Mouse (Mus musculus) stomach, embryonic 16.5 days (tissue): ENCODE results near the gene Ddx23. TPM values are rescaled to one million over a fixed set of nuclear protein-coding genes. Genes with fewer than 3 reads are reported as not detected.

ENCODE experiments used
- ATAC-seq: fragments of 200-750 bp; cut with Nextera tagmentation; 2 replicates; pipeline ENCODE4 v1.8.0; 2017; ENCODE audit warnings: moderate number of reproducible peaks, moderate TSS enrichment; ENCODE audit not compliant: insufficient read depth, low FRiP score
- H3K27ac ChIP-seq: fragments of 300-500 bp; sonication (generic); 2 replicates; pipeline ENCODE4 v1.5.1; 2014; ENCODE audit warnings: low read length
- H3K27me3 ChIP-seq: fragments of 300-500 bp; sonication (generic); 2 replicates; pipeline ENCODE4 v1.6.1; 2014; ENCODE audit warnings: low read length, control low read depth, mixed read lengths; ENCODE audit not compliant: control insufficient read depth, insufficient read depth
- H3K36me3 ChIP-seq: fragments of 300-500 bp; sonication (generic); 2 replicates; pipeline ENCODE4 v1.6.1; 2014; ENCODE audit warnings: low read length; ENCODE audit not compliant: control insufficient read depth, insufficient read depth
- H3K4me1 ChIP-seq: fragments of 300-500 bp; sonication (generic); 2 replicates; pipeline ENCODE4 v1.6.1; 2014; ENCODE audit warnings: low read length, control low read depth, mixed read lengths; ENCODE audit not compliant: control insufficient read depth, insufficient read depth
- H3K4me2 ChIP-seq: fragments of 300-500 bp; sonication (generic); 2 replicates; pipeline ENCODE4 v1.6.1; 2014; ENCODE audit warnings: low read depth, low read length, mixed read lengths
- H3K4me3 ChIP-seq: fragments of 300-500 bp; sonication (generic); replicated peaks from 2 replicates; pipeline ENCODE4 v1.5.1; 2014; ENCODE audit warnings: mild to moderate bottlenecking, low read length
- H3K9ac ChIP-seq: fragments of 300-500 bp; sonication (generic); 2 replicates; pipeline ENCODE4 v1.6.1; 2014; ENCODE audit warnings: low read length
- H3K9me3 ChIP-seq: fragments of 300-500 bp; sonication (generic); replicated peaks from 2 replicates; pipeline ENCODE4 v1.6.1; 2016; ENCODE audit warnings: low read length, control low read depth; ENCODE audit not compliant: control insufficient read depth
- WGBS: fragments of 180-500 bp; shearing (Covaris S2); extraction: QIAGEN DNeasy Blood & Tissue Kit; methylation state at CpG from one replicate; pipeline ENCODE4 v1.1.7; 2014; 5-methylcytosine and 5-hydroxymethylcytosine counted together
- polyA plus RNA-seq: library from polyadenylated mRNA; unstranded; fragments of >200 nt; fragmentation: Nextera tagmentation; extraction: Ambion mirVana; gene quantifications from 2 replicates; pipeline ENCODE4 v1.2.1, GENCODE M21; 2015

The Ddx23 gene
- polyA plus RNA-seq, 1 experiment from 2014 or later, result 18.6 TPM

GRCm38 (mm10) chr15:98656982-98657751, 5.5 kb downstream of the Ddx23 start:
- Histone ChIP-seq H3K27me3 (no peaks in the 10 kb centered on the region), H3K9me3 (no peaks in the 10 kb centered on the region), H3K36me3 (peaks cover 44% of the 10 kb centered on the region), H3K4me1 (no peaks in the 10 kb centered on the region), H3K9ac (no peak overlapping the region), H3K27ac (no peak overlapping the region), H3K4me3 (no peak overlapping the region), H3K4me2 (no peak overlapping the region)
- no peak for ATAC-seq
- WGBS, result 82% methylated on average over 15 of the region's 15 CpGs

- 93% methylated on average over 8 of the region's 8 CpGs for WGBS
- Histone ChIP-seq H3K27me3 (no peaks in the 10 kb centered on the region), H3K36me3 (peaks cover 68% of the 10 kb centered on the region), H3K4me3 (no peak overlapping the region), H3K27ac (no peak overlapping the region), H3K4me2 (no peak overlapping the region), H3K9ac (no peak overlapping the region), H3K4me1 (no peaks in the 10 kb centered on the region), H3K9me3 (no peaks in the 10 kb centered on the region)
- no peak for ATAC-seq
Measured at GRCm38 (mm10) chr15:98652174-98652573, 10.5 kb downstream of the Ddx23 start.

DNA sequence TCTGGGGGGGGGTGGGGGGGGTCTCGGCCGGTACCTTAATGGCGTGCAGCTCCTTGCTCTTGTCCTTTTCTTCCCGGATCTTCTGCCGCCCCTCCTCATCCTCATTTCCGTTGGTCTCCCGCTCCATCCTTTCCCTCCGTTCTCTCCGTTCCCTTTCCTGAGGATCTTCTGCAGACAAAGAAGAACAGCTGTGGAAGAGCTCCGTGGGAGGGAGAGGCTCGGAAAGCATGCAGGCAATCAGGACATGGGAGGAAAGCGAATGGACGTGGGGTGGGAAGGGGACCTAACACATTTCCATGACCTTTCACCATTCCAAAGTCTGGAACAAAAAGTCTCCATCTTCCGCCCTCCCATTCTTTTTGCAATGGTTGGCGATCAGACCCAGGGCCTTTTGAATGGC, 11.3 kb downstream of the Ddx23 start:
- H3K27ac ChIP-seq, result no peak overlapping the region
- no peaks in the 10 kb centered on the region for H3K9me3 ChIP-seq
- H3K4me2 ChIP-seq, result no peak overlapping the region
- no peak overlapping the region for H3K4me3 ChIP-seq
- H3K27me3 ChIP-seq, result no peaks in the 10 kb centered on the region
- ATAC-seq, result no peak
- WGBS, result 91% methylated on average over 15 of the region's 15 CpGs
- H3K36me3 ChIP-seq, result peaks cover 61% of the 10 kb centered on the region
- H3K4me1 ChIP-seq, result no peaks in the 10 kb centered on the region
- no peak overlapping the region for H3K9ac ChIP-seq

DNA sequence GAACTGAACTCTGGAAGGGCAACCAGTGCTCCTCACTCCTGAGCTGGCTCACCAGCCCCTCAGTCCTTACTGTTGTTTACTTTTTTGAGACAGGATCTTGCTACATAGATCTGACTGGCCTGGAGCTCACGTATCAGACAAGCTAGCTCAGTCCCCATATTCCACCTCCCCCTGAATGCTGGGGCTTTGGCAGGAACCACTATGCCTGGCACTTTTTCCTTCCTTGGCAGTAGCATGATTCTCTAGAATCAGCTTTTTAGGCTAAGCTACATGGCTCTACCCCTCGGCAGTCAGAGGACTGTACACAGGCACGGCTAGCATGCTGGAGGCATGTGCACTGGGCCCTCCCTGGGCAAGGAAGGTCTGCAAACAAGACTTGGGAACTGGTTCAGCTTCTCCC, 14.6 kb downstream of the Ddx23 start:
- Histone ChIP-seq H3K4me3 (no peak overlapping the region), H3K27me3 (no peaks in the 10 kb centered on the region), H3K9me3 (no peaks in the 10 kb centered on the region), H3K27ac (no peak overlapping the region), H3K36me3 (peaks cover 55% of the 10 kb centered on the region), H3K4me2 (no peak overlapping the region), H3K4me1 (no peaks in the 10 kb centered on the region), H3K9ac (no peak overlapping the region)
- no peak for ATAC-seq
- WGBS, result 93% methylated on average over 3 of the region's 3 CpGs

DNA sequence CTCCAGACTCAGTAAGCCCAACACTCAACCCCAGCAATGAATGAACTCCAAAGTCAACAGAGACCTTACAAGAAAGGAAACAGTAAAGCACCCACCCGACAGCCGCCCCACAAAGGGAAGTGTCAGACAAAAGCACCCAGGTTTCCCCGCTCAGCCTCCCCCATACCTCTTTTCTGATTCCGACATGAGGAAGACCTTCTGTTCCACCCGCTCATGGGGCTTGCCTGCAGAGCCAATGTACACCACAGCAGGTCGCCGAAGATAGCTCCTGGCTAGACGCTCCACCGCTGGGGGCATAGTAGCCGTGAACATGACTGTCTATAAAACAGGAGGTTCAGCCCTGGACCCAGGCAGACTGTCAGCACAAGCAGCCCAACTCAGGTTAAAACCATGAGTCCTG, 15.4 kb downstream of the Ddx23 start:
- Histone ChIP-seq H3K9me3 (no peaks in the 10 kb centered on the region), H3K36me3 (peaks cover 47% of the 10 kb centered on the region), H3K4me3 (no peak overlapping the region), H3K9ac (no peak overlapping the region), H3K27me3 (no peaks in the 10 kb centered on the region), H3K4me2 (no peak overlapping the region), H3K4me1 (no peaks in the 10 kb centered on the region), H3K27ac (no peak overlapping the region)
- no peak for ATAC-seq
- WGBS, result 84% methylated on average over 10 of the region's 10 CpGs

GRCm38 (mm10) chr15:98646737-98647136, 16.0 kb downstream of the Ddx23 start:
- Histone ChIP-seq H3K4me1 (no peaks in the 10 kb centered on the region), H3K9me3 (no peaks in the 10 kb centered on the region), H3K27me3 (no peaks in the 10 kb centered on the region), H3K9ac (no peak overlapping the region), H3K36me3 (peaks cover 42% of the 10 kb centered on the region), H3K4me3 (no peak overlapping the region), H3K4me2 (no peak overlapping the region), H3K27ac (no peak overlapping the region)
- ATAC-seq, result peak; percentile 21; the same call in 1 of the 2 replicates
- 73% methylated on average over 8 of the region's 8 CpGs for WGBS

DNA sequence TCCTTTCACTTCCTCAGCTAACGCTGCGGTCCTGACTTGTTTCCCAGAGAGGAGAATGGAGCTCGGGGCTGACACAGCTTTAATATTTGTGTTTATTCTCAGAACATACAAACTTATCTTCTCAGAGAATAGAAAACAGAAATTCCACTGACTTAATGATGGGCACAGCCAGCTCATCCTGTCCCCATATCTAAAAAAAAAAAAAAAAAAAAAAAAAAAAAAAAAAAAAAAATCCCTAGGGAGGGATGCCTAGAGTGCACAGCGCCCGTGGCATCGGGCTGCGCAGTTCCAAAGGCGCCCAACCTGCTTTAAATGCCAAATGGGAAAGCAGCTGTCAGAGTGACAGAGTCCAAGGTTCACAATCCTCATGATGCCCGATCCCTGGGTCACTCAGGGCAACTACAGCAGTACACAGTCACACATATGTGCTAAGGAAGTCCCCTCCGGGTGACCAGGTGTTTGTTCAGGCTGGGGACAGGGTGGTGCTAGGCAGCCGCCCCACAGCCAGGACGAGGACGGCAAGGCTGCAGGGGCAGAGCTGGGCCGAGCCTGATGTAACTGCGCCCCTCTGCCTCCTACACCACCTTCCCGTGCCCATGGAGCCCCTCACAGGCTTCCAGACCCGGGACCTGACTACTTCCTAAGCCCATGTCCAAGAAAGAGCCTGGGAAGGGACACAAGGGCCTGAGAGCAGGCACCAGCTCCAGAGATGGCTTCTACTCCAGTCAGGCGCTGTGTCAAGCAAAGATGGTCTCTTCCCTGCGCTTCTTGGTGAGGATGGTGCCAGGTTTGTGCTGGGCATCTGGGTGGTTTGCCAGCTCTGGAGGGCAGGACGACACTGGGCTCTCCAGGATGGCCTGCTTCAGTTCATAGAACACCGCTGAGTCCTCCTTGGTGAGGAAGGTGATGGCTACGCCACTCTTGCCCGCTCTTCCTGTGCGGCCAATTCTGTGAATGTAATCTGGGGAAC, 17.4 kb downstream of the Ddx23 start:
- no peak for ATAC-seq
- H3K9ac ChIP-seq, result no peak overlapping the region
- H3K27ac ChIP-seq, result no peak overlapping the region

GRCm38 (mm10) chr15:98644406-98644805, 18.3 kb downstream of the Ddx23 start:
- Histone ChIP-seq H3K27ac (no peak overlapping the region), H3K4me1 (0 out of 2 replicates have a peak, but pooled peaks cover 3% of the 10 kb centered on the region), H3K36me3 (peaks cover 22% of the 10 kb centered on the region; the same call in 1 of the 2 replicates), H3K4me2 (no peak overlapping the region), H3K27me3 (no peaks in the 10 kb centered on the region), H3K9ac (no peak overlapping the region), H3K4me3 (no peak overlapping the region), H3K9me3 (no peaks in the 10 kb centered on the region)
- no peak for ATAC-seq
- 85% methylated on average over 12 of the region's 12 CpGs for WGBS

More for the DNA sequence above, 17.4 kb downstream of the Ddx23 start:
- WGBS, result 85% methylated on average over 24 of the region's 24 CpGs
- H3K36me3 ChIP-seq, result peaks cover 31% of the 10 kb centered on the region; the same call in 1 of the 2 replicates
- H3K9me3 ChIP-seq, result no peaks in the 10 kb centered on the region
- no peak overlapping the region for H3K4me3 ChIP-seq
- H3K4me2 ChIP-seq, result no peak overlapping the region
- no peaks in the 10 kb centered on the region for H3K27me3 ChIP-seq
- no peaks in the 10 kb centered on the region for H3K4me1 ChIP-seq

DNA sequence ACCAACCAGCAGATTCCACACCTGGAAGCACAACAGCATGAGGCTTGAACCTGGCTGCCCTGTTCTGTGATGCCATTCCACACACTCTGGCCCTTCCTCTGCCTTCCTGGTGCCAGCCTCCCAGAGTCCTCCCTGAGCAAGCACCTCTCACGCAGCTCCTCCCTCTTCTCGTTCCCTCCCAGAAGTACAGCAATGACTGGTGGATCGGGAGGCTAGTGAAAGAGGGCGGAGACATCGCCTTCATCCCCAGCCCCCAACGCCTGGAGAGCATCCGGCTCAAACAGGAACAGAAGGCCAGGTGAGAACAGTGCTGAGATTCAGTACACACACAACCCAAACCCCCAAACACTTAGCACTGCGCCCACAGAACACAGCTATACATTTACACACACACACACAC, 22.5 kb downstream of the Ddx23 start:
- Histone ChIP-seq H3K27me3 (no peaks in the 10 kb centered on the region; the same call in 1 of the 2 replicates), H3K9ac (no peak overlapping the region), H3K4me1 (peaks cover 13% of the 10 kb centered on the region; the same call in 1 of the 2 replicates), H3K9me3 (no peaks in the 10 kb centered on the region), H3K27ac (no peak overlapping the region), H3K4me2 (no peak overlapping the region), H3K4me3 (no peak overlapping the region), H3K36me3 (0 out of 2 replicates have a peak, but pooled peaks cover 4% of the 10 kb centered on the region)
- ATAC-seq, result peak; percentile 66; the same call in 1 of the 2 replicates
- WGBS, result 29% methylated on average over 8 of the region's 8 CpGs
